Mouse (Mus musculus) spleen, postnatal 36 days (tissue): ENCODE data around the gene Fermt1.

Experiments
- DNase-seq, 2 experiments: peaks; one replicate each; pipeline ENCODE4 v3.0.0; 2022; ENCODE audit warnings: low spot score in 2 of 2, mixed read lengths in 1 of 2

Fermt1 gene

GRCm38 (mm10) chr2:132945326-132946207 is at the start of gene Fermt1:
Gene Fermt1, minus strand, starts transcription at chr2:132945906.
- DNase-seq = no peak

- DNase-seq = no peak
Observed at GRCm38 (mm10) chr2:132992659-132993531, 47.2 kb upstream of the Fermt1 start.

DNA sequence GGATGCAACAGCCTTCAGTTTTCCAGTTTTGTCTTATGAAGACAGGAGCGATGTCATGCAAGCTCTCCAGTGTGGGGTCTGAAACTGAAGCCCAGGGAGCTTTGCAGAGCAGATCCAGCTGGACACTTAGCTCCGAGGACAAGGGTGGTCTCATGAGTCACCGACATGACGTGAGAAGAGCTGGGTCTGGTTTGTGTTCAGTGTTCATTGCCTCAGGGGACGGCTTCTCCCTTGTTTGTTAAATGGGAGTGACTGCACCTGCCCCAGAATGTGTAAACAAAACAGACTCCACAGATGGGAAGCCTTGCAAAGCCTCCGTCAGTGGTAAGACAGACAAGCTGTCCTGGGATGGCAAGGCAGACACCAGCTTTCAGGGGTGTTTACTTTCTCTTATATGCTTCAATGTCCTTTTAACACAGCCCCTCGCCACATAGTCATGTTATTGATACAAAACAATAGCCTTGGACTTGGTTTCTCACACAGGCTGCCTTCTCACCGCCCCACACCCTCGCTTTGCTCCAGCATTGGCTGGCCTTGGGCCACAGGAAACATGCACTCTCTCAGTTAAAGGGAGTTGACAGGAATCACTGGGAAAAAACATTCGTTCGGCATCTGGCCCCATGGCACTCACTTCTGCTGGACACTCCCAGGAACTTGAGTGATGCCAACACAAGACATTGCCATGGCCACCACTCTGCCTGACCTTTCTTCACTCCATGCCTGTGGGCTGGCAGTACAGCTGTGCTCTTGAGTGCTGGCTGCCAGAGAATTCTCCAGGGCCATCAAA is 44.3 kb upstream of the Fermt1 start:
- DNase-seq = no peak

- no peak for DNase-seq
Observed at GRCm38 (mm10) chr2:132973346-132973745, 27.6 kb upstream of the Fermt1 start.

GRCm38 (mm10) chr2:132970772-132971173 is 25.1 kb upstream of the Fermt1 start:
- DNase-seq = no peak

DNA sequence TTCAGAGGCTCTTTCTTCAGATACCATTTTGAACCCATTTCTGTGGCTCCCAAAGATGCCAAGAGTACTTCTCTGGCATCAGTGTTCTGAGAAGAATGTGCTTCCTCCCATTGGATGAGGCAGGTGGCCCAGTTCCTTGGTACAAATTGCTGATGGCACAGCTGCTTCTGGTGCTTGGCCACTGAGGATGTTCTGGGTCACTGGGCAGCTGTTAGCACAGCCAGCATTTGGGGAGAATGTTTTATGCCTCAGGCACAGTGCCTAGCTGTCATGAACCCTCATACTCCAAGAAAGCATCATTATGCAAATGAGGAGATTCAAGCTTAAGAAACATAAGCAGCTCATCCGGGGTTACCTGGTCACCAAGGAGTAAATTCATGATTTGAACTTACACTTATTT is 12.1 kb upstream of the Fermt1 start:
- no peak for DNase-seq

DNA sequence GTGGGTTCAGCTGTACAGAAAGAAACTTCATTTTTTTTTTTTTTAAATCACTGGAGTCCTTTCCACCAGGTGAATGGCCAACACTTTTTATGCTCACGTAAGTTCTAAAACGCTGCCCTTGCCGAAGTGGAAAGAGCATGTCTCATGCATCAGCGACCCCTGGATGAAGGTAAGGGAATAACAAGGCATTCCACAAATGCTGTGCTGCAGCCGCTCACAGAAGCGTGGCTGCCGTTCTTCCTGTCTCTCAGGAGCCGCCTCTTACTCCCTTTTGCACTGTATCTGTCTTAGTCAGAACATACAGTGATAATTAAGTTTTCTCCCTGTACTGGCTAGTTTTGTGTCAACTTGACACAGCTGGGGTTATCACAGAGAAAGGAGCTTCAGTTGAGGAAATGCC is 6.5 kb upstream of the Fermt1 start:
- DNase-seq = no peak

- no peak for DNase-seq
Observed at GRCm38 (mm10) chr2:132948174-132948573, 2.5 kb upstream of the Fermt1 start.

GRCm38 (mm10) chr2:132946976-132947375 is 1.3 kb upstream of the Fermt1 start:
- DNase-seq = no peak

DNA sequence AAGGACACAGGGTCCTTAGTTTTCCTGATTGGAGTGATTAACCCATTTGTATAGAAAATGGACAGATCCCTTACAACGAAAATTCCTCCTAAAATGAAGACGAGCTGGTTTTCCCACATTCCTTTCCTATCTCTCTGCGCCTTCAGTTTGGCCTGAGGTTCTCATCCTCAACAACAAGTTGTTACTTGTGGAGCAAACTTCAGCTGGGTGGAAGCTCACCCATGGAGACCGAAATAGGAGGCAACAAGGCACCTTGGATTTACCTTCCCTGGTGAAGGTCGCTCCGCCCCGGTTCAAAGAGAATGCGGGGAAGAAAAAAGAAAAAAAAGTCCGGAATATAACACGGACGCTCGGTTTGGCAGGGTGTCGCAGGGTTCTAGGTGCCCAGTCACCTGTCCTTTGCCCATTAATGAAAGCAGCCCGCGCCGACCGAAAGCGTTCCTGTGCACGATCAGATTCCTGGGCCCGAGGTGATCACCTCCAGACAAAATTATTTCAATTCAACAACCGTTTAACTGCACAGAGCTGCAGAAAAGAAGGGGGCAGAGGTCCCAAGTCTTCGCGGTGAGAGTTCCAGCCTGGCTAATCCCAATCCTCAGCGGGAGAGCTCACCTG is 888 bp downstream of the Fermt1 start:
- no peak for DNase-seq

GRCm38 (mm10) chr2:132943997-132944396 is 1.7 kb downstream of the Fermt1 start:
- no peak for DNase-seq

DNA sequence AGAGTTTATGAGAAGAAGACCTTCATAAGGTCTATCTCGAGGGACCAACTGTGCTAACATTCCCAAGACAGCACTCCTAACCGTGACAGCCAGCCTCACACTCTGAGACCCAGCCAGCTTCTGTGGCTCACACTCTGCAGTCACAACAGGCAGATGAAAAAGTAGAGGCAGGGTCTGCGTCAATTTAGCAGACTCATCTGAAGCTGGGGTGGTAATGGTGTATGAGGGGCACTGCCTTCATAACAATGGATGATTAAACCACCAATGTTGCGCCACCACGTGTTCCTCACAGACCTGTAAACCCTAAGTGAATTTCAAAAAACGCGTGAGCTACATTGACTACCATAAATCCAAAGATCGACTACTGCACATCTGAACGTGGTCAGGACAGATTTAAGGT is 2.1 kb downstream of the Fermt1 start:
- no peak for DNase-seq

DNA sequence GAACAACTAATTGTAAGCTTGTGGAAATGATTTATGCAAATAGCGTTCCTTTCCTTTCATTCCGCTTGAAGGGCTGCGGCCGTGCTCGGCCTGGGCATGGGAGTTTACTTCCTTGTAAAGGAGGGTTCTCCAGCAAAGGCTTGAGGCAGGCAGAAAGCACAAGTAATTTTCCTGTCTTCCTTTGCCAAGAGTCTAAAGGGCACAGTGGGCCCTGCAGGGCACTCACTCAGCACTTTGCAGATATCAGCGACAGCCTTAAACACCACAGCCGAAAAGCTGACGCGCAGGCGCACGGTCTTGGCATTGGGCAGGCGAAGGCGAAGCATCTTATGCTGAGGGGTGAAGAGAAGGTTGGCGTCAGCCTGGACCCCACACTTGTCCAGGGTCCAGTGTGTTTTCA is 6.7 kb downstream of the Fermt1 start:
- no peak for DNase-seq

DNA sequence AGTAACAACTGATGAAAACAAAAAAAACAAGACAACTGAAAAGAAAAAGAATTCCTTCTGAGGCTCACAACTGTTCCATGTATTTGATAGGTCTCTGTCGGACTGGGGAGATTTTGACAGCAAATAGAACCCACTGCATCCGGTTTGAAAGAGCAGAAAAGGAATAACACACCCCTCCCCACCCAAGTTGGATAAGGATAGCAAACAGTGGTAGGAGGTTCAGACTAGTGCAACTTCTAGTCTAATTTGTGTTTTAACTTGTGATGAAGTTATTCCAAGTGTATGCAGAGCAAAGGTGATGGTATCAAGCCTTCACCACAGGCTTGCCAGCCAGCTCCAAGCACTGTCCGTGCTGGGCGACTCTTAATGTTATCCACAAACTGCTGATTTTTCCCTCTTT is 9.5 kb downstream of the Fermt1 start:
- no peak for DNase-seq

GRCm38 (mm10) chr2:132934711-132935110 is 11.0 kb downstream of the Fermt1 start:
- DNase-seq = no peak

GRCm38 (mm10) chr2:132934142-132934541 is 11.6 kb downstream of the Fermt1 start:
- no peak for DNase-seq

- no peak for DNase-seq
Observed at GRCm38 (mm10) chr2:132928999-132929398, 16.7 kb downstream of the Fermt1 start.

DNA sequence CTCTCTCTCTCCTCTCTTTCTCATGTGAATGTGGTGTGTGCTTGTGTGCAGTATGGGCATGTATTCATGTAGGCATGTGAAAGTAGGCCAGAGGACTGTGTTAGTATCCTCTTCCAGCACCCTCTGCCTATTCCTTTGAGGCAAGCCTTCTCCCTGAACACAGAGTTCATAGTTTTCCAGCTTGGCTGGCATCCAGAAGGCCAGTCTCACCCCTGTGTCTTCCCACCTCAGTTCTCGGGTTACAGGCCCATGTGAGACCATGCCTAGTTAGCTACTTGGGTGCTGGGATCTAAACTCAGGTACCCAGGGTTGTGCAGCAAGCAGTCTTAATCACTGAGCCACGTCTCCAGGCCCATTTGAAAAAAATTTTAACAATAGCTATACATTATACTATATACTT is 17.8 kb downstream of the Fermt1 start:
- DNase-seq = no peak

DNA sequence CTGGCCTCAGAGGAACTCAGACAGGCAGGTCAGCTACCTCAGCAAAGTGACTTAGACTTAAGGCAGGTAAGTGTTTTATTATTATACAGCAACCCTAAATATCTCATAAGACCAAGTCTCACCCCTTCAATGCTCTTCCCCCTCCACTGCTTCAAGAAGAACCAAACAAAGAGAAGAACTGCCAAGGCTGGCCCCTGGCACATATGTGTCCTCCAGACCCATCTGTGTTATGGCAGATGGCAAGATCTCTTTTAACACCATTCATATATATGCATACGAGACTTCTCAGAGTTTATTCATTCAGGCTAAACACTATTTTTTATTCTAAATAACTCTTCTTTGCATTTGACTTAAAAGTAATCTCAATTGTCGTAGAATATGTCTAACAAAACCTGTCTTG is 18.4 kb downstream of the Fermt1 start:
- DNase-seq = no peak

DNA sequence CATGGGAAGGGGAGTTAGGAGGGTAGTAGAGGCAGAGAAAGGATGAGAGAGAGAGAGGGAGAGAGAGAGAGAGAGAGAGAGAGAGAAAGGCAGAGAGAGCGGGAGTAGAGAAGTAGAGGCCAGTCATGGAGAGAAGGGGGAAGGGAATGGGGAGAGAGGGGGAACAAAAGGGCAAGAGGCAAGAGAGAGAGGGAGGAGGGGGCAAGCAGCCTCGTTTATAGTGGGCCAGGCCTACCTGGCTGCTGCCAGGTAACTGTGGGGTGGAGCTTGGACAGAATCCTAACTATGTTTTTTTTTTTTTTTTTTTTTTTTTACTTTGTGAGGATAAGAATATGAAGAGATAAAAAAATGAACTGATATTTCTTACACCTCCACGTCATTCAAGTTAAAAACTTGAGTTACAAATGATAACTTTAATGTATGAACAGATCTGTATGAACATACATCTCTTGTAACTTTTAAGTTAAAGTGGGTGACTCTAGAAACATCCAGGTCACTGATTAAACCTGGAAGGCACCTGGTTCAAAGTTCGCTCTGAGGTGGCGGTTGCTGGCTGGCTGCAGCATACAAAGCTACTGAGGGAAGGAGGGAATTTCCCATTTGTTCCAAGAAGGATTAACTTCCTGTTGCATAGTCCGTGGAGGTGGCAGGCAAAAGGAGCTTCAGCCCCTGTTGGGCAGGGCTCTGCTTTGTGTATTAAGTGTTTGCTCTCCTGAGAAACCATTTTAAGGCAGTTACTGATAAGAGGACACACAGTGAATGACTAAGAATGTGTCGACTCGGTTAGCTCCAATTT is 22.2 kb downstream of the Fermt1 start:
- DNase-seq = no peak
